Mouse (Mus musculus) testis, adult 2 months (tissue): ENCODE measurements around the gene Rab3d. TPM values are rescaled to one million over a fixed set of nuclear protein-coding genes. Genes with fewer than 3 reads are reported as not detected.

Experiments used
- H3K27ac ChIP-seq: fragments of 200-500 bp; 2 replicates; pipeline ENCODE4 v1.5.1; 2012; ENCODE audit warnings: low read depth, low read length; ENCODE audit not compliant: control insufficient read depth, insufficient read depth
- H3K27me3 ChIP-seq: fragments of 200-500 bp; 2 replicates; pipeline ENCODE4 v1.6.1; 2012; ENCODE audit warnings: mild to moderate bottlenecking, low read length, moderate library complexity; ENCODE audit not compliant: control insufficient read depth, insufficient read depth
- H3K36me3 ChIP-seq: fragments of 200-500 bp; 2 replicates; pipeline ENCODE4 v1.6.1; 2012; ENCODE audit warnings: mild to moderate bottlenecking, low read length; ENCODE audit not compliant: control insufficient read depth, insufficient read depth
- H3K4me1 ChIP-seq: fragments of 200-500 bp; 2 replicates; pipeline ENCODE4 v1.6.1; 2012; ENCODE audit warnings: low read length; ENCODE audit not compliant: control insufficient read depth, insufficient read depth
- H3K4me3 ChIP-seq: fragments of 200-500 bp; 2 replicates; pipeline ENCODE4 v1.5.1; 2012; ENCODE audit warnings: low read depth, mild to moderate bottlenecking, low read length, moderate library complexity, mixed read lengths; ENCODE audit not compliant: control insufficient read depth
- CTCF ChIP-seq: fragments of 200-500 bp; IDR thresholded peaks from 2 replicates; pipeline ENCODE4 v1.5.1; 2012; ENCODE audit warnings: low read depth, mild to moderate bottlenecking, inconsistent platforms, low read length, moderate library complexity; ENCODE audit not compliant: control insufficient read depth, insufficient read depth, insufficient replicate concordance
- POLR2A ChIP-seq: fragments of 200-500 bp; IDR thresholded peaks from 2 replicates; pipeline ENCODE4 v1.6.1; 2012; ENCODE audit warnings: low read depth, mild to moderate bottlenecking, inconsistent platforms, low read length, moderate library complexity; ENCODE audit not compliant: control insufficient read depth
- polyA plus RNA-seq: library from polyadenylated mRNA; depleted of rRNA; stranded (reverse); fragments of >200 nt; gene quantifications from 2 replicates; pipeline ENCODE4 v1.2.3, GENCODE M21; 2012

Gene Rab3d
- polyA plus RNA-seq, 1 experiment: 21.2 TPM

DNA sequence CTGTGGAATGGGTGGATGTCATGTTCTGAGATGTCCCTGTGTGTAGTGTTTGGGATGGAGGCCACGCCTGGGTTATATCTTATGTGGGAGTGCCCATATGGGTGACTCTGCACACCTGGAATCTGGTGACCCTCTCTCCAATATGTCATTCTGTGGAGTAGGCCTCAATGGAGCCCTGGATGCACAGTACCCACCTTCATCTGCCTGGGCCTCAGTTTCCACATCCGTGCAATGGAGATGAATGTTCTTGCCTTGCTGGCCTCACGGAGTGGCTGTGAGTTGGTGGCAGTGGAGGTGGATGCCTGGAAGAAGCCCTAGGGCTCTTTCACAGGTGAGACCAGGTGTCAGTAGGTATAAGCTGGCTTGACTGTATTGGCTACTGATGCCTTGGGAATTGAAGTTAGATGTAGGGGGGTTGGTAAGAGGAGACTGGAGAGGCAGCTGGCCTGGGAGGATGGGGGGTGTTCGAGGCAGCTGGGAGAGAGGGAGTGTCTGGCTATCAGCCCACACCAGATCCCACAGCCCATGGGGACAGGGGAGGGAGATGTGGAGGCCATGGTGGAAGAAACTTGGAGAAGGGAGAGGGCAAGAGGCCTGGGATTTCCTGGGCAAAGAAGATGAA is 20.4 kb upstream of the Rab3d start:
- no peak overlapping the region for H3K27ac ChIP-seq
- H3K4me1 ChIP-seq: peaks cover 15% of the 10 kb centered on the region
- TF ChIP-seq POLR2A (no peak), CTCF (no peak)
- H3K27me3 ChIP-seq: no peaks in the 10 kb centered on the region
- H3K4me3 ChIP-seq: no peak overlapping the region
- H3K36me3 ChIP-seq: no peaks in the 10 kb centered on the region

DNA sequence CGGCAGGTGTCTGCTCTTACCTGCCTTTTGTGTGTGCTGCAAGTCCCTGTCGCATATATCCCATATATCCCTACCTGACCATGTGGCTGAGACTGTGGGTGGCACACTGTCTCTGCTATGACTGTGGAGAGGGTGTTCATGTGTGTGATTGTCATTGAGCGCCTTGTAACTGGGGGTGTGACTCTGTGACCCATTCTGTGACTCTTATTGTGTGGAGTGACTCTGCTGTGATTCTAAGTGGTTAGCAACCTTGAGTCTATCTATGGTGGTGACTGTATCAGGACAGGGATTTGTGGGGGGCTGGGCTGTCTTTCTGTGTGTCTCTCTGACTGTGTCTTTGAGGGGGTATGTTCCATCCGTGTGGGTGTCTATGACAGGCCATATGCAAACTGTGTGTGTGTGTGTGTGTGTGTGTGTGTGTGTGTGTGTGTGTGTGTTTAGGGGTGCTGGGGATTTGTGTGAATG is 19.8 kb upstream of the Rab3d start:
- Histone ChIP-seq H3K27me3 (no peaks in the 10 kb centered on the region), H3K36me3 (no peaks in the 10 kb centered on the region), H3K4me3 (no peak overlapping the region), H3K27ac (no peak overlapping the region), H3K4me1 (peaks cover 16% of the 10 kb centered on the region)
- TF ChIP-seq POLR2A: no peak
- no peak for TF ChIP-seq CTCF

DNA sequence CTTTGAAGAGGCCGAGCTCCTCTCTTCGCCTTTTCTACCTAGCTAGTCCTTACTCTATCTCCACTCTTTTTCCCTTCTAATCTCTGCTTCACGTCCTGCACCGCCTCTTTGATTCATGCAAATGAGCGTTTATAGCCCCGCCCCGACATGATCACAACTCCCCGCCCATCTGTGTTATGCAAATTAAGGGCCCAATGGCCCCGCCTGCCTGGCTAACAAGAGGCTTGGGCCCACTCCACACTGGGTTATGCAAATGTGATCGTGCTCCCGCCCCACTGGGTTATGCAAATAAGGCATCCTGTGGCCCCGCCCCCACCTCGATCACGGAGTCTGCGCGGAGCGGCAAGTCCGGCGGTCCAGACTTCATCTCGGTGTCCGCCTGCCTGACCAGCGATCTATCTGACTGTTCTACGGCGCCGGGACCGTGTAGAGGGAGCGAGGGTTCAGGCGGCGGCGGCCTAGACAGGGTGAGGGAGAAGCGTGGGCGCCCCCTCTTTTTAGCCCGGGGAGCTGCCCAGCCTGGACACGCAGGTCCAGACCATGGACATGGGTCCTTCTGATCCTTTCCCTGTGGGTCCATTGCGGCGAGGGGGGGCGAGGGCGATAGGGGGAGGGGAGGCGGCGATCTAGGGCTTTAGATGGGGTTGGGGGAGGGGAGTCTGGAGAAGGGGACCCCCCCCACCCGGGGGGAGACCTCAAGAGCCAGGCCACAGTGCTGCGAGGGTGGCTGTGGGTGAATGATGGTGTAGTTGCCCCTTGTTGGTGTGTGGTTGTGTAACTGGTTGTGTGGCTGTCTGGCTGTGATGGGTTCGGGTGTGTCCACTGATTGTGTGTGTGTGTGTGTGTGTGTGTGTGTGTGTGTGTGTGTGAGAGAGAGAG is 18.9 kb upstream of the Rab3d start, which contains the start of gene Plppr2:
Gene Plppr2, plus strand, starts transcription at position 342 of the 879 bp plus-strand sequence.
- H3K36me3 ChIP-seq: no peaks in the 10 kb centered on the region
- H3K27ac ChIP-seq: no peak within 1 kb of the TSS

GRCm38 (mm10) chr9:21935466-21936131 is 17.6 kb upstream of the Rab3d start:
- no peak overlapping the region for H3K4me3 ChIP-seq
- TF ChIP-seq CTCF (no peak), POLR2A (no peak)
- peaks cover 18% of the 10 kb centered on the region for H3K4me1 ChIP-seq
- H3K27ac ChIP-seq: no peak overlapping the region
- no peaks in the 10 kb centered on the region for H3K36me3 ChIP-seq
- no peaks in the 10 kb centered on the region for H3K27me3 ChIP-seq

More for the DNA sequence above, 18.9 kb upstream of the Rab3d start, which contains the start of gene Plppr2:
- Histone ChIP-seq H3K4me3 (peak within 1 kb of the TSS; percentile 74), H3K27me3 (no peaks in the 10 kb centered on the region), H3K4me1 (peaks cover 18% of the 10 kb centered on the region)
- TF ChIP-seq CTCF (no peak), POLR2A (no peak; the same call in 1 of the 2 replicates)

GRCm38 (mm10) chr9:21934021-21934420 is 16.0 kb upstream of the Rab3d start:
- TF ChIP-seq CTCF (no peak), POLR2A (no peak)
- Histone ChIP-seq H3K27ac (no peak overlapping the region), H3K27me3 (no peaks in the 10 kb centered on the region), H3K4me3 (no peak overlapping the region), H3K36me3 (no peaks in the 10 kb centered on the region), H3K4me1 (peaks cover 18% of the 10 kb centered on the region)

GRCm38 (mm10) chr9:21932445-21933137 is 14.6 kb upstream of the Rab3d start:
- TF ChIP-seq POLR2A (no peak), CTCF (no peak)
- peak overlapping the region; percentile 9; the same call in 1 of the 2 replicates for H3K4me3 ChIP-seq

DNA sequence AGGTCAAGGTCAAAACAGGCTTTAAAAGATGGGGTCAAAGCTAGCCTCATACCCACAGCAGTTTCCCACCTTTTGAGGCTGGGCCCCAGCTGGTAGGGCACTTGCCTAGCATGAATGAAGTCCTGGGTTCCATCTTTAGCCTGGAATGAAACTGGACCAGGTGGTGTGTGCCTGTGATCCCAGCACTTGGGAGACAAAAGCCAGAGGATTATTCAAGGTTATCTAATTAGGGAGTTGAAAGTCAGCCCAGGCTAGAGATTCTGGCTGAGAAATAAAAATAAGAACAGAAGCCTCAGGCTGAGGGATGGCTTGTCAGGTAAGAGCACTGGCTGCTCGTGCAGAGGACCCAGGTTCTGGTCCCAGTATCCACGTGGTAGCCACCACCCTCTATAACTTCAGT is 14.0 kb upstream of the Rab3d start:
- no peaks in the 10 kb centered on the region for H3K36me3 ChIP-seq
- no peak for TF ChIP-seq CTCF
- no peak for TF ChIP-seq POLR2A
- H3K27me3 ChIP-seq: no peaks in the 10 kb centered on the region
- H3K27ac ChIP-seq: no peak overlapping the region
- H3K4me1 ChIP-seq: peaks cover 19% of the 10 kb centered on the region
- H3K4me3 ChIP-seq: no peak overlapping the region

More at GRCm38 (mm10) chr9:21932445-21933137, 14.6 kb upstream of the Rab3d start:
- Histone ChIP-seq H3K27me3 (no peaks in the 10 kb centered on the region), H3K4me1 (peaks cover 19% of the 10 kb centered on the region), H3K27ac (no peak overlapping the region), H3K36me3 (no peaks in the 10 kb centered on the region)
